Mouse (Mus musculus): Measurements from ENCODE around the gene Mpp3.

DNA sequence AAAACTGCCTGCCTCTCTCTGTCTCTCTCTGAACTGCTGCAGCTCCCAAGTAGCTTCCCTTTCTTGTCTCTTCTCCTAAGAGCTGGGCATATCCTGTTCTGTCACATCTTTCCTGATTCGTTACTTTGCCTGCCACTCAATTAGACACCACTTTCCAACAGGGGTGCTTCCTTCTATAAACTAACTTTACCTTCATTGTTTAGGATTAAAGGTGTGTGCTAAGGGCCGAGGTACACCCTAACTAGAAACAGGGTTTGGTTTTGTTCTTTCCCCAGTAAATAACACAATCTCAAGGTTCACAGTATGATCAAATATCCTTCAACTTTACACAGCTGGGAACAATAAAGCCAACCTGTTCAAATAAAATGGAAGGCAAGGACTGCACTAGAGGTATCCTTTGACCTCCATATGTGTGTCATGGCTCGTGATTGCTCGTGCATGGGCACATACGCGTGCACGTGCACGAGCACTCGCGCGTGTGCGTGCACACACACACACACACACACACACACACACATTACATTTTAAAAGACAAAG lies 4.9 kb upstream of the Mpp3 start:
- TF ChIP-seq POLR2A (IDR thresholded peaks at IDR 0.05; ENCODE audit: borderline replicate concordance, control insufficient read depth, low read depth, low read length) = no peak
- TF ChIP-seq CTCF (IDR thresholded peaks at IDR 0.05; ENCODE audit: control insufficient read depth, insufficient read depth, low read length) = no peak
